Mouse (Mus musculus): ENCODE data around the gene Ston1.

The Ston1 gene

DNA sequence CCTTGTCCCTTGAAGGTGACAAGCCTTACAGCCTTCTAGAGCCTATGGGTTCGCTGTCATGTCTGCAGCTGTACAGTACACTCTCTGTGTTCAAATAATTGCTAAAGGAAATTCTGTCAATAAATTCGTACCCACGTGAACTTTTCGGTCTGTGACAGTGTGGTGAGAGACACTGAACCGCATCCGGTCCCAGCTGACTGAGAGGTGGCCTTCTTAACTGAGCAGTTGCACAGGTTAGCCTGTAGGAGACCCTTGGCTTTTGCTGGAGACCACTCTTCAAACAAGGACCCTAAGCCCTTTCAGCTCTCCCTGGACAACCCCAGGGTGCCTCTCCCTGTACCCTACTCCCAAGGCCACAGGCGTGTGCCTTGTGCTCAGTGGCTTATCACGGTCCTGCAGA, 9.3 kb upstream of the Ston1 start:
- no peak for DNase-seq

DNA sequence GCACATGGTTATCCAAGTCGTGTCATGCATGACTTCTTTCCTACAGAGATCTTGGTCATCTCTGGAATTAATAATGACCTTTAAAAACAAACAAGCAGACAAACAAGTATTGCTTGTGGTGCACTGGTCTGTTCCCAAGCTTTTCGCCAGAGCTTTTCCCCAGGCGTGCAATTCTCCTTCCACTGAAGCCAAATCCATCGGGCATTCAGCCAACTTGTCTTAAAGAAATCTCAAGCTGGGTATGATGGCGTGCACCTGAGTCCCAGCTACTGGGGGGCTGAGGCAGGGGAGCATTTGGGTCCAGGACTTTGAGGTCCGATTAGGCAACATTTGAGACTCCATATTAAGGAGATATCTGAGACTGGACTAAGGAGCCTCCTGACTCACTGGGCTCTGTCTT, 7.2 kb upstream of the Ston1 start:
- no peak for DNase-seq

DNA sequence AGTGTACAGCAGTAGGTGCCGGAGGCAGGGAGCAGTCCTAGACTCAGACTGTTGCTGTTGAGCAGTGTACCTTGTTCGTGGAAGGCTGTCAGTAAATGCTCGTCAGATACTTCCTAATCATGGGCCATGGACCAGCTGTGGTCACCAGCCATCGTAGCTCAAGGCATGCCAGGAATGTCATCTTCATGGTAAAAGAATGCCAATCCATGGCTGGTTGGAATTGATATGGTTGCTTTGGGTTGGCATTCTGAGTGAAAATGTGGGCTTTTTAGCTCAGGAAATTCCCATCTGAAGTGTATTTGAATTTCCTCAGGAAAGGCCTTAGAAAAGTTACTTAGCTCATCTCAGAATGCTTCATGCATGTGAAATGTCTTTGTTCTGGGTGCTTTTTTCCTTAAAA, 2.4 kb upstream of the Ston1 start:
- DNase-seq = no peak

DNA sequence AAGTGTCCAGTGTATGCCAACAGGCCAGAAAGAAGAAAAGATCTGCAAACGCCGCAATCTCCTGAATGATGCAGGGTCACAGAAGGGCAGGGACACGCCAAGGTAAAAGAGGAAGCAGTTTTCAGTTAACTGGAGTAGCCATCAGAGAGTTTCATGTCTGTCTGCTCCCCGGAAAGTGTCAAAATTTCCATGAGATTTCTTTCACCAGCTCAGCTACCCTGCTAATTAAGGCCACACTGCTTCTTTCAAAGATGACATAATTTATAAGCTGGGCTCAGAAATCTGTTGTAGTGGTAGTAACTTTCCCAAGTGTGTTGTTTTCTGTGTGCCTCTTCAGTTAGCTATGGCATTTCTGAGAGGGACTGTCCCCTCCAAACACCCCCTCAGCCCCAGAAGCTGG, 1.4 kb upstream of the Ston1 start:
- no peak for DNase-seq

DNA sequence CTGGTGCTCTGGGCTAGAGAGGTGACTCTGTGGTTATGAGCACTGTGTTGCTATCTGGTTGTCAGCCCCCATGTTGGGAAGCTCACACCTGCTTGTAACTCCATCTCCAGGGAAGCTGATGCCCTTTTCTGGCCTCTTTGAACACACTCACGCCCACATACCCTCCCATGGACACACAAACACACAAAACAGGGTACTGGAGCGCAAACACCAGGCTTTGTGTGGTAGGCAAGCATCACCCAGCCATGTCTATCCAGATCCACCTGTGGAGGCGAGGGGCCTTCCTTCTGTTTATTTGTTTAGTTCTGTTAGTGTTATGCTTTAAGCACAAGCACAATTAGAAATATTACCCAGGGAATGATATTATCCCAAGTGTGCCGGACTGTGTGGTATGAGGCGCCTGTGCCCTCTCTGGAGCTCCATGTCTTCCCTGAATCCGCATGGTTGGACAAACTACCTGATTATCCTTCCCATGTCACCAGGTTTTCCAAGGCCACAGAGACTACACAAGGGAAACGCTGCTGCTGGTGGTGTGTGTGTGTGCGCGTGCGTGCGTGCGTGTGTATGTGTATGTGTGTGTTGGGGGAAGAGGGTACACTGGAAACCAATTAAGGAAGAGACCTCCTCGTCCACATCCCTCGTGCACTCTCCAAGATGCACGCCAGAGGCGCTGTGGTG, 801 bp upstream of the Ston1 start:
- DNase-seq = peak; percentile 52 to 68

DNA sequence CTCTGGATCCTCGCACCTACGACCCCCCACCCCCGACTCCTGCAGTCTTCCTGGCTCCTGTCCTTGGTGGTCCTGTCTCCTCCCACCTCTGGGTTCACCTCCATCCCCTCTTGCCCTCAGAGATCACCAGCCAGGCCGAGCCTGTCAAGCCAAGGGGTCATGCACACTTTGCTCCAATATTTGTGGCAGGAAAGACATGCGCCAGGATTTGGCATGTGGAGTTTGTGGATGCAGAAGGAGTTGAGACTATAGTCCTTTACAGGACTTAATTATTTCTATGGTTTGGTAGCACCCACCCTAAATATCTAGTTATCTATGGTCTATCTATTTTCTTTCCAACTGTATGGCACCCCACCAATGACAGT, 554 bp downstream of the Ston1 start:
- no peak for DNase-seq

DNA sequence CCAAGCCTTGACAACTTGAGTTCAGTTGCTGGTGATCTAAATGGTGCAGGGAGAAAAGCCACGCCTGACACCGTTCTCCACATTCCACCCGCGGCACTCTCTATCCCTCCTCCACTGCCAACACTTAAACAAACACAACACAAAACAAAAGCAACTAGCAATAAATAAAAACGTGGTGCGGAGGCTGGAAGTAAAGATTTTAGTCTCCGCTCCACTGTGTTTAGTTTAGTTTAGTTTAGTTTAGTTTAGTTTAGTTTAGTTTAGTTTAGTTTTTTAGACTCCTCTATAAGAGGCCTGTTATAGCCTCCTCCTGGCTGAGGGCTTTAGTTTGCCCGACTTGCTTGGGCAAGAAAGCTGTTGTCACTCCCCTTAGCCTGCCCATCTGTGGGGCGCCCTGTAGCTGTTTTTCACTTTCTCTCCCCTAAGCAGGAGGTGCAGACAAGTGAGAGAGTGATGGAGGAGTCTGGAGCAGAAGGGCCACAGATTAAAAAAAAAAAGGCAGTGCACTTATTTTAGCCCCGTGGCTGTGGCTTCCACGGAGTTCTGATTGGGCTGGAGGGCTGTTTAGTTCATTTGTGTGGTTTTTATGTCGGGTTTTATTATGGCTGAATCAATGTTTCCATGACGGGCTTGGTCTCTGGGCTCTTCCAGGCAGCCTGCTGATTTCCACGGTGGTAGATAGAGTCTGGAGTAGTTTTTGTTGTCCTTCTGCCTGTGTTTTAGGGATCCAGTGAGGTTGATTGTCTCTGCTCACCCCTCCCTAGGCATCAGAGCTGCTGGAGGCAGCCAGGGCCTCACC, 1.3 kb downstream of the Ston1 start:
- DNase-seq = no peak

DNA sequence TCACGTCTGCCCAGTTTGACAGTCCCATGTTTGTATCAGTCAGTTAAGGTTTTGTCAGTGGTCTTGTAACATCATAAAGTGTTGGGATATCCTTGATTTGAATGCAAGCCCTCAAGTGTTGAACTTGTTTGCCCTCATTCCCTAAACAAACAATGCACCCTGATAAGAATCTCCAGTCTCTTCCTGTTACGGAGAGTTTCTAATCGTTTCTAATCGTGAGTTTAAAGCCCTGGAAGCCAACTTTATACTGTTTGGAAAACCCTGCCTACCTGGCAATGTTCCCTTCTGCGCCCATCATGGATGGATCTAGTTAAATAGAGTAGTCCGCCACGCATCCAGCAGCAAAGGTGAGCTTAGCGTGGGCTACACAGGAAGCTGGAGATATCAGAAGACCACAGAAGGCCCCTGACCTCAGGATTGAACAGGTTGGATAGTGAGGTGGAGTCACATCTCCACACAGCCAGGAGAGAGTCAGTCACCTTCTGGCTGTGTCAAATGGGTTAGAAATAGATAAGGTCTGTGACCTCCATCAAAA, 3.1 kb downstream of the Ston1 start:
- no peak for DNase-seq

DNA sequence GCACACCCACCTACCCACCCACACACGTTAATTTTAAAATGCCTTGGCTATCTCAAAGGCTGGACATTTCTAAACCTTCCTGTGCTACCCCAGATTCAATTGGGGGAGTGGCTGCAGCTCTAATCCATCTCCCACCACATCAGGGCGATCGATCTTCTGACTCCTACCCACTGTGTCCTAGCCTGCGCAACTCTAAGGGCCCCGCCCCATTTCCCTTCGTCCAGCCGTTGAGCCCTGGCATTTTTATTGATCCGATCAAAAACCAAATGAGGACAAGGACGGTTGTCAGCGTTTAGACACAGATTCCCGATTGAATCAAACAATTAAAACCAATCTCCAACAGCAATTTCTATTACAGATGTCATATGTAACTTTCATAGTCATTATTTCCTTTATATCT, 6.5 kb downstream of the Ston1 start:
- DNase-seq = no peak

DNA sequence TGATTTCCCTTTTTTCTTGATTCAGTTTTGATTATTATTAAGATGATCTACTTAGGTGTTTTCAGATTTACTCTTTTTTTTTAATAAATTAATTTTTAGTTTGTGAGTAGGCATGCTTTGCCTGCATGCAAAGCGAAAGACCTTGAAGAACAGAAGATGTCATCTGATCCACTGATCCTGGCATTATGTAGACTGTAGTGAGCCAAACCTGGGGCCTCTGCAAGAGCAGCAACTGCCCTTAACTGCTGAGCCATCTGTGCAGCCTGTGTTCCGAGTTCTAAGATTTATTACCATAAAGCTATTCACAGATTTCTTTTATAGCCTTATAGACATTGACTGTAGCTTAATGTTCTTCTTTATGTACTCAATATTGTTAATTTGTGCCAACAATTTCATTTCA, 8.6 kb downstream of the Ston1 start:
- no peak for DNase-seq

DNA sequence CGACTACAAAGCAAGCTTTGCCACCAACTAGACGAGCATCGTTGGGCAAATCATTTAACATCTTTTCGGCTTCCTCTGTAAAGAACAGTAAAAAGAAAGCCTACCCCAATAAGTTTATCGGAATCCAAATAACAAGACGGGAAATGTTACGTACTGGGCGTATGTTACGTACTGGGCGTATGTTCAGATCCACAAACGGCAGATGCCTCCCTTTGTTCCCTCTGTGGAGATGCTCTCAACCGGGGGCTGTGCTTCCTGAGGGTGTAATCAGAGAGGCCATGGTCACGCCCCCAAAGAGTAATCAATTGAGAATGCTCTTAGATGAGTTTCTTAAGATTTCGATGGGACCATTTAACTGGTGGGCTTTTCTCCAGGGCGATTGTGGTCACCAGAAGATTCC, 11.9 kb downstream of the Ston1 start:
- no peak for DNase-seq

DNA sequence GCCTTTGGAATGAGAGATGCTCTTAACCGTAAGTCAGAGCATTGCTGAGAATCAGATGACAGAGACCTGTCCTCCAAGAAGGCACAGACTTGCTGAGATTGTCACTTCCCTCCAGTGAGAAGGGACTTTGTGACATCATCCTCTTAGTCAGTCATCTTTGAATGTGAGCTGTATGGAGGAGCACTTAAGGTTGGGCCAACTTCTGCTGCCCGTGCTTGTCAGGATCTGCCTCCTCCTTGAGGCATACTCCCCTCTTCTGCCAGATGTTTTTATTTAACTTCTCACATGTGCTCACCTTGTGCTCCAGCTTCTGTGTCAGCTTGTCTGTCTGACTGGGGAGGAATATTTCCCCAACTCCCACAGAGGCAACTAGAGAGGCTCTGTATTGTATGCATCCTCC, 13.6 kb downstream of the Ston1 start:
- DNase-seq = no peak

DNA sequence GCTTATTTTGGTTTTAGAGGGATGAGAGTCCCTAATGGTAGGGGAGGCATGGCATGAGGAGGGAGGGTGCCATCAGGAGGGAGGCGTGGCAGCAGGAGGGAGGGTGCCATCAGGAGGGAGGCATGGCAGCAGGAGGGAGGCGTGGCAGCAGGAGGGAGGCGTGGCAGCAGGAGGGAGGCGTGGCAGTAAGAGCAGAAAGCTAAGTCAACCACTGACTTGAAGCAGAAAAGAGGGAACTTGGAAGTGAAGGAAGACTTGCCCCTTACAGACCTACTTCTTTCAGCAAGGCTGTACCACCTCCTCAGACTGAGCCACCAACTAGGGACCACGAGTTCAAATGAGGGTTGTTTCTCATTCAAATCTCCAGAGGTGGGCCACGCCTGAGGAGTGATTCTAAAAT, 15.7 kb downstream of the Ston1 start:
- no peak for DNase-seq

DNA sequence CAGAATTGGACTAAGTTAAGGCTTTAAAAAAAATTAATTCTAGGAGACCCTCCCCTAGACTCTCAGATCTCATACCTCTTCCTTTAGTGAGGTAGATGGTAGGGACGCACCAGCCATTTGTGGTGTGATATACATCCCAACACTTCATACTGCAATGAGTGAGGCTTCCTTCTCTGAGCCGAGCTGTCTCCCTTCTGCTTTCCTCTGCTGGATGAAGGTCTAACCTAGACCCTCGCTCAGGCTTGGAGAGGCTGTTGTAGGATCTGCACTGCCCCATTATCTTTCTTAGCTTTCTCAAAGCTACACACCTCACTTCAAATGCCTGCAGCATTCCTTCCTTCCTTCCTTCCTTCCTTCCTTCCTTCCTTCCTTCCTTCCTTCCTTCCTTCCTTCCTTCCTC, 16.2 kb downstream of the Ston1 start:
- no peak for DNase-seq

DNA sequence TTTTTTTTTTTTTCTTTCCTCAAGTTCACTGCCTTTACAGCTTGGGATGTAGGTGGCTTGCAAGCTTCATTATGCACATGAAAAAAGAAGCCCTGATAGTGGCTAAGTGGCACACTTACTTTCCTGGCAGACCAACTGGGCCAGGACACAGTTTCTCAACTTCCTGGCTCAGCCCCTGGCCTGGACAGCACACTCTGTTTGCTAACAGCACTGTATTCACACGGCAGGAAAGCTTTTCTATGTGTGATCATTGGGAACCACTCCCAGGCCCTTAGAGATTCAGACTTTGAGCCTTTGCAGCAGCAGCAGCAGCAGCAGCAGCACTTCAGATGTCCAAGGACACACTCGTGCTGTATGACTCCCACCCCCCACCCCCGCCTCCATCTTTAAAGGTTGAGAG, 16.8 kb downstream of the Ston1 start:
- DNase-seq = no peak

DNA sequence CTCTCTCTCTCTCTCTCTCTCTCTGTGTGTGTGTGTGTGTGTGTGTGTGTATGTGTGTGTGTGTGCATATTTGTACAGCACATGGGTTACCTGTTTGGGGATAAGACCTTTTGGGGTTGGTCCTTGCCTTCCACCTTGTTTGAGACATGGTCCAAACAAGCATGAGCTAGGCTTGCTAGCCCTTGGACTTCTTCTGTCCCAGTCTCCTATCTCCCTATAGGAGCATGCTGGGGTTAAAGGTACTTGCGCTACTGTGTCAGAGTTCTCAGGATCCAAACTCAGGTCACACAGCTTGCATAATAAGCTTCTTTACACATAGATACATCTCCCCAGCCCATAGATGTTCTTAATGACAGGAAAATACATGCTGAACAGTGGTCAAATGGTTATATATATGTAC, 17.2 kb downstream of the Ston1 start:
- DNase-seq = no peak

DNA sequence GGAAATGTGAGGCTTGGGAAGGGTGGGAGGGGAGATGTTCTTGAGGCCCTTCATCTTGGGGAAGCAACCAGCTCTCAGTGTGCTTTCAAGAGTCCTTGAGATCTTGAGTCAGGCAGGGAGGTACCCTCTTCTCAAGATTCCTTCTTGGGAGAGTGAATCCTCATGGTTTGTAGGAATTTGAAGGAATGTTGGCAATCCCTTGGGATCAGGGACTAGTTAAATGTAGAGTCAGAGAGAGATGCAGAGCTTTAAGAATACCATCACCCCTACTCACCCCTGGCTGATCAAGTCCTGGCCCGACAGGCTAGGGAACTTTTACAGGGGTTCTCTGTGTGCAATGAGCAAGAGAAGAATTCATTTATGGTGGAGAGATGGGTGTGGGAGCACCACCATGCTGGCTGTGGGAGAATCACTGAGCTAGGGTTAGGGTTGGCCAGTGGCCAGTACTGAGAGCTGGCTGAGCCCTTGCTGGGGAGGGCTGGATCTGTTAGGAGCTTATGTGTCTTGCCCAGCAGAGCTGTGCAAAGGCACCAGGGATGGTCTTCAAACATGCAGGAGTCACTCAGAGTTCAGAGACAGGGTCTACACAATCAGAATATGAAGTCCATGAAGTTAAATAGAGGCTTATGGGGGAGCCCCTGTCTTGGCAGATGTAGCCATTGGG, 18.1 kb downstream of the Ston1 start:
- DNase-seq = no peak

DNA sequence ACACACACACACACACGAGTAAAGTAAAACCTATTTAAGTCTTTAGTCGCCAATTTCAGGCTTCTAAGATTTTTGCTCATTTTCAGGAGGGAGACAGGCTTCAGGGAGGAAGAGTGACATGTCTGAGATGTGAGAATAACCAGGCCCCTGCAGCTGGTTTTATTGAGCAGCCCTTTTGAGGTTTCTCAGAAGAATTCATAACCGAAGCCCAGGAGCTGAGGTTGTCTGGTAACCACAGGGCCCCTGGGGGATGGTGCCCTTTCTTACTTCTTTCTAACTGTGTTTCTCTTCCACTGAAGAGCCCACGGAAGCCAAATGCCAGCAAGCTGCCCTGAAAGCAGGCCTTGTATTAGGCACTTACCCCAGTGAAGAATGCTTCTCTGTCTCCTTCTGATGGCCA, 23.5 kb downstream of the Ston1 start:
- DNase-seq = no peak

DNA sequence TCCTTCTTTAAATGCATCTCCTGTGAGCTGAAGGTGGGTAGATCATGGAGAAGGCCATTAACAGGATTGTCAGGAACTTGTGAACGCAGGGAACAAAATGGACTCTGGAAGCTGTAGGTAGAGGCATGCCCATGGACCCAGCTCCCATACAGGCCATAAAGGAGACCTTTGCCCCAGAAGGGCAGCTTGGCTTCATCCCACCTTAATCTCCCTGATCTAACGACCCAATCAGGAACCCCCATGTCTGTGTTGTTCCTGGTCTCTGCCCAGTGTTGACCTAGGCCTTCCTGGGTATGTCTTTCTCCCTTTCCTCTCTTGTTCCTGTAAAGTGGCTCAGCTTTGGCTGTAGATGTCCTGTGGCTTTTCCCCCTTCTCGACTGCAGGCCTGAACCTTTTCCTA, 23.9 kb downstream of the Ston1 start:
- no peak for DNase-seq

DNA sequence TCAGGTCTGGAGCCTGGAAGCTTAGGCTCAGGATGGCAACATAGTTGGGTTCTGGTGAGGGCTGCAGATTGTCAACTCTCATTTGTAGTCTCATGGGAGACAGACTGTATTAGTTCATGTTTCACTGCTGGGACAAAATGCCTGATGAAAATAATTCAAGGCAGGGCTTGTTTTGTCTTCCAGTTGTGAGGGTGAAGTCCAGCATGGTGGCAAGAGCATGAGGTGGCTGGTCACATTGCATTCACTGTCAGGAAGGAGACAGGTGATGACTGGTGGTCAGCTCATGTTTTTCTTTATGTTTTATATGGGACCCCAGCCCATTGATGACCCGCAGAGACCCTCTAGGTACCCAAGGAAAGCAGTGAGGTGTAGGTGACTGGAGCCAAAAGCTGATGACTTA, 25.2 kb downstream of the Ston1 start:
- DNase-seq = no peak

DNA sequence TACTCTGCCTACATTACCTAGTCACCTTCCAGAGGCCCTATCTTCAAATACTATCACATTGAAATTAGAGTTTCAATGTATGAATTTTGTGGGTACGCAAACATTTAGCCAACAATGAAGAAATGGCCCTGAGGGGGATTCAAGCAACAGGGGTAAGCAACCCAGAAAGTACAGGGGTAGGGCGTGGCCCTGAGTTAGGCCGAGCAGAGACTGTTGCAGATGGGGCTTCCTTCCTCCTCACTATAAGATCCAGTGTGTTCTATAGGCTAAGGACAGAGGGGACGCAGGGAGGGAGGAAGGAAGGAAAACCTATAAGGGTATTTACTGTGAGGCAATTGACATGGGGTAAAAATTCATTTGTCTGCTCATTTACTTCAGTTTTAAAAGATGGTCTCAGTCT, 26.9 kb downstream of the Ston1 start:
- DNase-seq = no peak

DNA sequence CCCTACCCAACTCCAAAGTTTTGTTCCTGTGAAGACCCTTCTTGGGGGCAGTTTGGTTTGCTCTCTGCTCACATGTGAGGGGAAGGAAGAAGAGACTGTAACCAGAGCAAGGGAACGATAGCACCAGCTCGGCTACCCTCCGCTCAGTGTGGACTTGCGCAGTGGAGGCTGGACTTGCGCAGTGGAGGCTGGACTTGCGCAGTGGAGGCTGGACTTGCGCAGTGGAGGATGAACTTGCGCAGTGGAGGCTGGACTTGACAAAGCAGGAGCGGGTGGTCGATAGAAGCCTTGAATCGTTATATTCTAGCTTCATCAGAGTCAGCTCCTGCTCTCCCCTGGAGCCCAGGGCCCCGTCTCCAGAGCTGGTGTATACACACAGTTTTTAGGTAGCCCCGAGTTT, 27.9 kb downstream of the Ston1 start:
- DNase-seq = no peak

DNA sequence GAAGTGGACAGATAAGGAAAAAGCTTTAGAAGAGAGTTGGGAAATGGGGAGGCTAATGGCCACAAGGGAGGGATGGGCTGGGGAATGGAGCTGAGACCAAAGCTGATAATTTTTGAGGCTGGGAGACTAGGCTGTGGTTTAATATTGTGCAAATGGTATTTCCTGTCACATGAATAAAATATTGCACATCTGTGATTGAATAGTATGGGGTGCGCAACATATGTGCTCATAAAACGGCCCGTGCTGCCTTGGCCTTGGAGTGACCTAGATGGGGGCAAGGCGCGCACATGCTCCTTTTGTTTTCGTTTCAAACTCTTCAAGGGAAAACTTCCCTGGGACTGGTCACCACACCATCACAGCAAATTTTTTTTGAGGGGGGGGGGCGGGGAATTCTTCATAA, 28.4 kb downstream of the Ston1 start:
- DNase-seq = no peak

DNA sequence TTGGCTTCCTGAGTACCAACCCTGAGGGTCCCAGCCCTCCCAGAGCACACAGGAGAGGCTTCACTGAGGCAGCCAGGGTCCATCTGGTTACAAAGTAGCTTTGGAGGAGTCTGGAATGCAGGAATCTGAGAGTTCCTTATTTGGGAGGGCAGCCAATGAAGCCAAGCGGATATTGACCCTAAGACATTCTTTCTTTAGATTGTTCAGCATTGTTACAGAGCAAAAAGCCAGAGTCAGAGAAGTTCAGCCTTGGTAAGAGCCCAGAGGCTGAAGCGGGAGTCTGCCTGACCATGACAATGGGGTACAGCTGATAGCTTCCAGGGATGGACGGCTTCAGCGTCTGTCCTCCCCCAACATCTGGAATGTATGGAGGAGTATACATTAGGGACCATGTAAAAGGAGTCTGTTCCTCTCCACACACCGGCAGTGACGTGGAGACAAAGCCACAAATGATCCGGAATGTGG, 28.9 kb downstream of the Ston1 start:
- no peak for DNase-seq
